Mouse (Mus musculus): ENCODE data around the gene Gm20388.

DNA sequence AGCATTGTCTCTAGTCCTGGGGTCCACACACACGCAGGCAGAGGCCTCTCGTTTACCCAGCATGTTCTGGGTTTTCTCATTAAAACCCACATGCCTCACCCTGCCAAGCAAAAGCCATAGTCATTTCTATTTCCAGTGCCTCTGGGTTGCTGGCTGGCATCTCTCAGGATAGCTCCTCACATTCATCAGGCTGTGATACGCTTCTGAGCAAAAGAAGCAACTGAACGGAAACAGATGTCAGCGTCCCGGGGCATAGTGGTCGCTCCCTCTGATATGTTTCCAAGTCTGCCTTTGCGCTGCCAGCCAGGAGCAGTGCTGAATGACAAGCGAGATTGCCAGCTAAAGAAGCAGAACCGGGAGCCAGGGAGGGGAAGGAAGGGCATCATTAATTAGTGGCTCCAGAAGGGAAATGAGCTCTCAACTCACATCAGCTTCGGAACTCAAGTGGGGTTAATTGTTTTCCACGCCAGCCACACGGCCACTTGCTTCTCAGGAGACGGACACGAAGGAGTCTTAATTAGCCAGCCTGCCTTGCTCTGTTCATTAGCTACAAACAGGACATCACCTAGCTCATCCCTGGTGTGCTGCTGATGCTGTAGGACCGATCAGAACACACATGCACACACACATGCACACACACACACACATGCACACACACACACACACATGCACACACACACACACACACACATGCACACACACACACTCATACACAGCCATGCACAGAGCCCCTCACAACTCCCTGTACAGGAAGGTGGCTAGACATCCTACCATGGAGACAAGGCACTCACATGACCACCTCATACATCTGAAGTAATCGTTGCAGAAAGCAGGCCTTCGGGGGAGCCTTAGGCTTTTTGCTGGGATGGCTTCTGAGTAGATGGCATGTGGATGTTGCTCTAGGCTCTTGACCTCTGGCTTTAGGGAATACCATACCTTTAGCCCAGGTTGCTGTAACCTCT lies 4160.0 kb downstream of the Gm20388 start:
- no peak for TF ChIP-seq CTCF (conservative IDR thresholded peaks at IDR 0.05; ENCODE audit: insufficient read depth, insufficient read length, low read depth, low read length)
- TF ChIP-seq POLR2A (IDR thresholded peaks at IDR 0.05; ENCODE audit: low read depth, low read length) = no peak

All from kidney, adult 2 months (tissue).